Mouse (Mus musculus): ENCODE data around the gene Pcdh19. TPM values are rescaled to one million over a fixed set of nuclear protein-coding genes. Genes with fewer than 3 reads are reported as not detected.
"Not testable (repeated sequence)": the region's sequence is repeated elsewhere in the genome, so short reads cannot be mapped to it uniquely, and the experiment has no call there.

The Pcdh19 gene
- 10 to 100 TPM; 38.8 to 45.7 TPM for total RNA-seq (2021)

- intact Hi-C loops (cut with DNase I), result no loop called here
- DNase-seq (ENCODE audit: low spot score in 2 of 2), result peak; percentile 74 to 84
Measured at GRCm38 (mm10) chrX:133688840-133689239, at the start of gene Pcdh19. Gene Pcdh19 (minus strand): TSS chrX:133688987.

GRCm38 (mm10) chrX:133735871-133736270, 47.1 kb upstream of the Pcdh19 start:
- intact Hi-C loops (cut with DNase I), result loop anchor here (2.0 kb wide), 1 partner anchor 51 kb away; no protein-coding TSS in a partner anchor
- DNase-seq (ENCODE audit: low spot score in 2 of 2), result no peak

- DNase-seq (ENCODE audit: low spot score in 2 of 2), result peak; percentile 4 to 12
Measured at GRCm38 (mm10) chrX:133734984-133735383, 46.2 kb upstream of the Pcdh19 start.

GRCm38 (mm10) chrX:133721517-133721916, 32.7 kb upstream of the Pcdh19 start:
- no peak for DNase-seq (ENCODE audit: low spot score in 2 of 2)
- intact Hi-C loops (cut with DNase I), result no loop called here

More at GRCm38 (mm10) chrX:133734984-133735383, 46.2 kb upstream of the Pcdh19 start:
- intact Hi-C loops (cut with DNase I), result loop anchor here (2.0 kb wide), 1 partner anchor 52 kb away; no protein-coding TSS in a partner anchor

- no peak for DNase-seq (ENCODE audit: low spot score in 2 of 2)
- intact Hi-C loops (cut with DNase I), result no loop called here
Measured at GRCm38 (mm10) chrX:133710621-133711020, 21.8 kb upstream of the Pcdh19 start.

GRCm38 (mm10) chrX:133702902-133703301, 14.1 kb upstream of the Pcdh19 start:
- intact Hi-C loops (cut with DNase I), result no loop called here
- no peak for DNase-seq (ENCODE audit: low spot score in 2 of 2)

- not testable (repeated sequence) for DNase-seq (ENCODE audit: low spot score in 2 of 2)
- intact Hi-C loops (cut with DNase I), result loop anchor here (10.0 kb wide), 1 partner anchor 1243 kb away; no protein-coding TSS in a partner anchor
Measured at GRCm38 (mm10) chrX:133697871-133698270, 9.1 kb upstream of the Pcdh19 start.

- intact Hi-C loops (cut with DNase I), result loop anchor here (10.0 kb wide), 1 partner anchor 1242 kb away; no protein-coding TSS in a partner anchor
- DNase-seq (ENCODE audit: low spot score in 2 of 2), result no peak
Measured at GRCm38 (mm10) chrX:133696461-133696860, 7.7 kb upstream of the Pcdh19 start.

GRCm38 (mm10) chrX:133693037-133693760, 4.4 kb upstream of the Pcdh19 start:
- DNase-seq (ENCODE audit: low spot score in 2 of 2), result no peak
- intact Hi-C loops (cut with DNase I), result loop anchor here (10.0 kb wide), 1 partner anchor 1238 kb away; no protein-coding TSS in a partner anchor

GRCm38 (mm10) chrX:133692392-133692790, 3.6 kb upstream of the Pcdh19 start:
- intact Hi-C loops (cut with DNase I), result loop anchor here (10.0 kb wide), 1 partner anchor 1238 kb away; no protein-coding TSS in a partner anchor
- no peak for DNase-seq (ENCODE audit: low spot score in 2 of 2)

GRCm38 (mm10) chrX:133691581-133692391, 3.0 kb upstream of the Pcdh19 start:
- intact Hi-C loops (cut with DNase I), result loop anchor here (10.0 kb wide), 1 partner anchor 1237 kb away; no protein-coding TSS in a partner anchor
- peak; percentile 55 to 84 for DNase-seq (ENCODE audit: low spot score in 2 of 2)

- intact Hi-C loops (cut with DNase I), result loop anchor here (10.0 kb wide), 1 partner anchor 1236 kb away; no protein-coding TSS in a partner anchor
- DNase-seq (ENCODE audit: low spot score in 2 of 2), result no peak
Measured at GRCm38 (mm10) chrX:133690822-133691221, 2.0 kb upstream of the Pcdh19 start.

- DNase-seq (ENCODE audit: low spot score in 2 of 2), result peak; percentile 17 to 18
- intact Hi-C loops (cut with DNase I), result loop anchor here (10.0 kb wide), 1 partner anchor 1235 kb away; no protein-coding TSS in a partner anchor
Measured at GRCm38 (mm10) chrX:133689576-133690250, 926 bp upstream of the Pcdh19 start.

- no peak for DNase-seq (ENCODE audit: low spot score in 2 of 2)
- intact Hi-C loops (cut with DNase I), result no loop called here
Measured at GRCm38 (mm10) chrX:133688156-133688555, 631 bp downstream of the Pcdh19 start.

GRCm38 (mm10) chrX:133687666-133688151, 1.1 kb downstream of the Pcdh19 start:
- intact Hi-C loops (cut with DNase I), result no loop called here
- peak in 1 of 2 experiments; percentile 24 for DNase-seq (ENCODE audit: low spot score in 2 of 2)

- intact Hi-C loops (cut with DNase I), result no loop called here
- no peak for DNase-seq (ENCODE audit: low spot score in 2 of 2)
Measured at GRCm38 (mm10) chrX:133686533-133687311, 2.1 kb downstream of the Pcdh19 start.

GRCm38 (mm10) chrX:133685572-133685971, 3.2 kb downstream of the Pcdh19 start:
- DNase-seq (ENCODE audit: low spot score in 2 of 2), result no peak
- intact Hi-C loops (cut with DNase I), result no loop called here

- DNase-seq (ENCODE audit: low spot score in 2 of 2), result no peak
- intact Hi-C loops (cut with DNase I), result no loop called here
Measured at GRCm38 (mm10) chrX:133683961-133684360, 4.8 kb downstream of the Pcdh19 start.

- intact Hi-C loops (cut with DNase I), result no loop called here
- DNase-seq (ENCODE audit: low spot score in 2 of 2), result no peak
Measured at GRCm38 (mm10) chrX:133675121-133675520, 13.7 kb downstream of the Pcdh19 start.
